Mouse (Mus musculus): Measurements from ENCODE around the gene Lasp1. TPM values are rescaled to one million over a fixed set of nuclear protein-coding genes. Genes with fewer than 3 reads are reported as not detected.

Gene Lasp1
- 32.3 TPM for polyA plus RNA-seq (2014; fragmentation: Illumina TruSeq; extraction: RNeasy Lipid Tissue Mini Kit (QIAGEN cat#74804); ENCODE audit: low read depth, low replicate concordance)

DNA sequence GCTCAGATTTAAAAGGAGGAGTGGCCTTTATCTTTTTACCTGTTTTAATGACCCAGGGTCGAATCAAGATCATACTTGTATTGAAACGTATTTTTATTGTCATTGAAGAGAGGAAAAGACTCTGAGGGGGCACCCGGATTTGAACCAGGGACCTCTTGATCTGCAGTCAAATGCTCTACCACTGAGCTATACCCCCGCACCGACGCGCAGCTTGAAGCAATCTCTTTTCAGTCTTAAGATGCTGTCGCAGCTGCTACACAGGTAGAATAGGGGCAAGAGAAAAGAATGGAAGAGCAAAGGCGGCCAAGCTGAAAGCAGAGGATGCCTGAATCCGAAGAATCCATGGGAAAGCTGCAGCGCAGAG, at the start of gene Lasp1:
Gene Lasp1, plus strand, starts transcription at position 219 of the 364 bp plus-strand sequence.

DNA sequence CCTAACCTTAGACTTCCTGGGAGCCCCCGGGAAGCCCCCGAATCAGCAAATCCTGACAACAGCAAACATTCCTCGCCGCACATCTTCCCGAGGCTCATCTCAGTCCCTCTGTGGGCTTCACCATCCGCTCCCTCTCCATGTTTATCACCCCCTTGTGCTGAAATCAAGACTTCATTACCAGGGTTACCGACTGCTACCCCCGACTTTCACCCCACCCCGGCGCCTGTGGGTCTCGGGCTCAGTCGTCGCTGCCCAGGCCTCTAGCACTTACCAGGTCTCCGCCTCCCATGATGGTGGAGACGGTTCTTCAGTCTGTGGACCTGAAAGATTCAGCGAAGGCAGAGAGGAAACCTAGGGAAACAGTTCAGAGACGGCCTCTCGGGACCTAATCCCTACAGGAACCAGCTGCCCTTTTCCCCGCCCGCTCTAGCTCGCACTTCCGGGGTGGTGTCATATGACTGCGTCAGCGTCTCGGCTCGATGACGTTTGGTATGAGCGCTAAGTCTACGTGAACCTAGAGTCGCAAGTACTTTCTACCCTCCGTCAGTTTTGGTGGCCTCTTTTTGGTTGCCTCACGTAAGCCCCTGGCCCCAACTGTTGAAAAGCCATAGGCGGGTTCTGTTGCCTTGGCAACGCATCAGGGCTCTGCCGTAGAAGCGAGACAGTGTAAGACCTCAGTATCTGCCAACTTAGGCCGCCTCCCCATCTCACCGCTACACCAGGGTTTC, 32.5 kb upstream of the Lasp1 start, which contains the start of gene Cwc25:
Gene Cwc25, minus strand, starts transcription at position 403 of the 728 bp plus-strand sequence.

DNA sequence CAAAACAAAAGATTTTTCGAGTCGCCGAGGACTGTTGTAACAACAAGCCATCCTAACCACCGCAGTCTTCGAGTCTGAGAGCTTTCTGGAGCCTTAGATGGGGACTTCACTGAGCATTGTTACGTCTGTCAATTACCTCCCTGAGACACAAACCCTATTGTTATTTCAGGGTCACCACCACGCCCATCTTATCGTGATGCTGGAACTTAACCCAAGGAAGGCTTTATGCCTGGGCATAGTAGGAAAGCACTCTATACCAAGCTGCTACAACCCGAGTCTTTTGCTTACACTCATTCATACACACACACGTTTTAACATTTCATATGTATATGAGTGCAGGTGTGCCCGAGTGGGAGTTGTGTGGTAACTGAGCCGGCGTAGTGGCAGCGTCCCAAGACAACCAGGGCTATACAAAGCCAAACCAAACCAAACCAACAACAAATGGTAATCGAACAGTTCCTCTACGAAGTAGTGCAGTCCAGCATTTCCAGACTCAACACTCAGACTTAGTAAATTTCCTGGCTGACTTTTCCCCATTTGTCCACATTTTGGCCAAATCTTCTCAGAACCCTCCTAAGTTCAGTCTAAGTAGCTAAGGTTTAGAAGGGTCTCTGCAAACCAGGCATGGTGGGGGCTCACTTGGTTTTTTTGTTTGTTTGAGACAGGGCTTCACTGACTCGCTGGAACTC, 22.8 kb upstream of the Lasp1 start, which contains the start of gene 1700001P01Rik:
Gene 1700001P01Rik, minus strand, starts transcription at position 111 of the 689 bp plus-strand sequence.

DNA sequence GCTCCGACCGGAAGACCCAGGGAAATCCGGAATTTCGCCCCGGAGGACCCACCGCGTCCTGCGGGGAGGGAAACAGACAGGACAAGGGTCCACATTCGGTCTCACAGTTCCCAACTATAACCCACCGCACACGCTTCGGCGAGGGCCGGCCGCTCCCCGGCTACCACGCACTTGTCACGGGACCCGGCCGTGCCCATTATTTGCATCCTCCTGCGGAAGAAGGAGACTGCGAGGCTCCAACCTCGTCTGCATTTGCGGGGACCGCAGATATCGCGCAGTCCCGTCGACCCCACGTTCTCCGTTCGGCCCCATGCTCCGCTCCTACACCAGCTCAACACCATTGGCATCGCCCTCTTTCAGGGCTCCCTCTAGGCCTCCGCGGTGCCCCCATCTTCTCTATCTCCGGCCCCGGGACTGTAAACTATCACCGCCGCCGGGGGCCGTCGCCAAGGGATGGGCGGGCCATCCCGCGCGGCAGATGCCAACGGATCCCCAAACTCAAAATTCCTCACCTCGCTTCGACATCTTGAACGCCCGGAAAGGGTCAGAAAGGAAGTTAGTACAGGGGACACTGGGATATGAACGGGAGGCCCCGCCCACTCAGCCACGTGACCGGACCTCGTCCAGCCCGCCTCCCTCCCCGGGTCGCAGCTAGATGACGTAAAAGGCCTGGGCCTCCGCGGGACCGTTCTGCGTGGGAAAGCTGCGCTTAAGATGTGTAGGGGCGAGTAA, 16.8 kb upstream of the Lasp1 start, which contains the start of gene Rpl23:
Gene Rpl23, minus strand, starts transcription at position 606 of the 732 bp plus-strand sequence.

DNA sequence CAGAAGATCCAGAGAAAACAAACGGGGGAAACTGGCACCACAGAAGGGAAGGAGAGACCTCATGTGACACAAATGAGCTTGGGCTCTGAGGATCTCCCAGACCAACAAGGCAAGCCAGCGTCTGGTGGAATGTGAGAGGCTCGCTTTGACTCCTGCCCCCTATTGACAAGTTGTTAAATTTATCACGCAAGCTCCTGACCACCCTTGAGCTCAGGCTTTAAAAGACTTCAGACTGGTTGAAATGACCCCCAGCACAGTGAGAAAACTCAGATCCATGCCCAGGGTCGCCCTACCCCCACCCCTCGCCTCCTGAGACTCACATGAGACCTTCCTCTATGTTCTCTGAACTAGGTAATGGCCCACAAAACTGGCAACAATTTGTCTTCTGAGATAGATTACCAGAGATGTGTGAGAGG, 41.7 kb downstream of the Lasp1 start, which contains the start of gene B230217C12Rik:
Gene B230217C12Rik, plus strand, starts transcription at position 242 of the 416 bp plus-strand sequence.

DNA sequence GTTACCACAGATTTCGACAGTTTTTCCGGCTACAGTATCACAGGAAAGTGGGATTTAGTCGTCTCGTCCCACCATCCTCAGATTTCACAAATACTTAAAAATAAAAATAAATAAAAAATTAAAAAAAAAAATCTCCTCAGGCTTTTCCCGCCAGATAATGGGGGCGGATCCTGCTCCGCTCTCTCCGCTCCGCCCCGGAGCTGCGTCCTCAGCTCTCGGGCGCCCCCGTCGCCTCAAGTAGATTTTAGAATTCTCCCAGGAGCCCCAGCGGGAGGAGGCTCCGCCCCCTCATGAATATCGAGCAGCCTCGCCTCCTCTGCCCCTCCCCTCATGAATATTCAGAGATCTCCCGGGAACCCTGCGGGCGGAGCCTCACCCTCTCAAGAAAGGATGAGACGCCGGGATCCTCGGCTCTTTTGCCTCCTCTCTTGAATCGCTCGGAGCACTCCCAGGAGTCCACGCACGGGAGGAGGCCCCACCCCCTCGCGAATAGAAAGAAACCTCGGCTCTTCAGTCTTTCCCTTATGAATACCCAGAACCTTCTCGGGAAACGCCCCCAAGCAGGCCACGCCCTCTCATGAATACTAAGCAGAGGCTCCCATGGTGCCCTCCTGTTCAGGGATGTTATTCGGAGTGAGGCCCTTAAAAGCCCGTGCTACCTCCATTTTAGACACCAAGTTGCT, 85.3 kb downstream of the Lasp1 start, which contains the start of gene Fbxo47:
Gene Fbxo47, minus strand, starts transcription at position 237 of the 683 bp plus-strand sequence.

Other genes starting within 250 kb of the Lasp1 start
- gene Srcin1, start 222.8 kb upstream of the Lasp1 start, polyA plus RNA-seq (2014; fragmentation: Illumina TruSeq; extraction: RNeasy Lipid Tissue Mini Kit (QIAGEN cat#74804); ENCODE audit: low read depth, low replicate concordance) = 0.77 TPM
- not detected for gene Epop, start 169.3 kb upstream of the Lasp1 start, polyA plus RNA-seq (2014; fragmentation: Illumina TruSeq; extraction: RNeasy Lipid Tissue Mini Kit (QIAGEN cat#74804); ENCODE audit: low read depth, low replicate concordance)
- gene Mllt6, start 135.6 kb upstream of the Lasp1 start, polyA plus RNA-seq (2014; fragmentation: Illumina TruSeq; extraction: RNeasy Lipid Tissue Mini Kit (QIAGEN cat#74804); ENCODE audit: low read depth, low replicate concordance) = 4.9 TPM
- gene Cisd3, start 113.2 kb upstream of the Lasp1 start, polyA plus RNA-seq (2014; fragmentation: Illumina TruSeq; extraction: RNeasy Lipid Tissue Mini Kit (QIAGEN cat#74804); ENCODE audit: low read depth, low replicate concordance) = 12.9 TPM
- gene Pcgf2, start 98.5 kb upstream of the Lasp1 start, polyA plus RNA-seq (2014; fragmentation: Illumina TruSeq; extraction: RNeasy Lipid Tissue Mini Kit (QIAGEN cat#74804); ENCODE audit: low read depth, low replicate concordance) = 2.9 TPM
- gene Psmb3, start 95.6 kb upstream of the Lasp1 start, polyA plus RNA-seq (2014; fragmentation: Illumina TruSeq; extraction: RNeasy Lipid Tissue Mini Kit (QIAGEN cat#74804); ENCODE audit: low read depth, low replicate concordance) = 7.2 TPM
- gene Pip4k2b, start 54.3 kb upstream of the Lasp1 start, polyA plus RNA-seq (2014; fragmentation: Illumina TruSeq; extraction: RNeasy Lipid Tissue Mini Kit (QIAGEN cat#74804); ENCODE audit: low read depth, low replicate concordance) = 4.6 TPM
- gene Cwc25, start 32.4 kb upstream of the Lasp1 start, polyA plus RNA-seq (2014; fragmentation: Illumina TruSeq; extraction: RNeasy Lipid Tissue Mini Kit (QIAGEN cat#74804); ENCODE audit: low read depth, low replicate concordance) = 11.6 TPM
- gene 1700001P01Rik, start 23.1 kb upstream of the Lasp1 start, polyA plus RNA-seq (2014; fragmentation: Illumina TruSeq; extraction: RNeasy Lipid Tissue Mini Kit (QIAGEN cat#74804); ENCODE audit: low read depth, low replicate concordance) = not detected
- gene Rpl23, start 16.6 kb upstream of the Lasp1 start, polyA plus RNA-seq (2014; fragmentation: Illumina TruSeq; extraction: RNeasy Lipid Tissue Mini Kit (QIAGEN cat#74804); ENCODE audit: low read depth, low replicate concordance) = 1,275 TPM
- 3.2 TPM for gene B230217C12Rik, start 41.8 kb downstream of the Lasp1 start, polyA plus RNA-seq (2014; fragmentation: Illumina TruSeq; extraction: RNeasy Lipid Tissue Mini Kit (QIAGEN cat#74804); ENCODE audit: low read depth, low replicate concordance)
- gene Fbxo47, start 85.2 kb downstream of the Lasp1 start, polyA plus RNA-seq (2014; fragmentation: Illumina TruSeq; extraction: RNeasy Lipid Tissue Mini Kit (QIAGEN cat#74804); ENCODE audit: low read depth, low replicate concordance) = 3.6 TPM
- not detected for gene Plxdc1, start 187.4 kb downstream of the Lasp1 start, polyA plus RNA-seq (2014; fragmentation: Illumina TruSeq; extraction: RNeasy Lipid Tissue Mini Kit (QIAGEN cat#74804); ENCODE audit: low read depth, low replicate concordance)
- gene Arl5c, start 197.2 kb downstream of the Lasp1 start, polyA plus RNA-seq (2014; fragmentation: Illumina TruSeq; extraction: RNeasy Lipid Tissue Mini Kit (QIAGEN cat#74804); ENCODE audit: low read depth, low replicate concordance) = not detected
- gene Cacnb1, start 224.0 kb downstream of the Lasp1 start, polyA plus RNA-seq (2014; fragmentation: Illumina TruSeq; extraction: RNeasy Lipid Tissue Mini Kit (QIAGEN cat#74804); ENCODE audit: low read depth, low replicate concordance) = not detected
- 76.3 TPM for gene Rpl19, start 227.7 kb downstream of the Lasp1 start, polyA plus RNA-seq (2014; fragmentation: Illumina TruSeq; extraction: RNeasy Lipid Tissue Mini Kit (QIAGEN cat#74804); ENCODE audit: low read depth, low replicate concordance)

Data from kidney, adult 10 weeks (tissue).